Mouse (Mus musculus): ENCODE results near the gene Hmgcs2. TPM values are rescaled to one million over a fixed set of nuclear protein-coding genes. Genes with fewer than 3 reads are reported as not detected.

Hmgcs2 gene
- polyA plus RNA-seq, 1 experiment, result not detected

- Histone ChIP-seq H3K36me3 (ENCODE audit: control insufficient read depth, insufficient read depth) (peaks cover 49% of the 10 kb centered on the region), H3ac (ENCODE audit: control insufficient read depth, insufficient read length) (no peak overlapping the region), H3K4me2 (ENCODE audit: low read depth) (no peak overlapping the region), H3K79me2 (ENCODE audit: control insufficient read depth, insufficient read depth) (peaks cover 53% of the 10 kb centered on the region), H3K4me3 (no peak overlapping the region), H3K27me3 (ENCODE audit: control insufficient read depth, insufficient read depth, insufficient read length) (no peaks in the 10 kb centered on the region)
- no peak for TF ChIP-seq TCF12 (IDR thresholded peaks at IDR 0.05; ENCODE audit: insufficient read depth, poor library complexity, severe bottlenecking)
- no peak for TF ChIP-seq POLR2A (IDR thresholded peaks at IDR 0.05; ENCODE audit: insufficient read length, low read depth)
- TF ChIP-seq MYOG (IDR thresholded peaks at IDR 0.05; ENCODE audit: control insufficient read depth in 1 of 3, insufficient read depth in 1 of 3, insufficient read length in 2 of 3, low read depth in 2 of 3), result no peak
- TF ChIP-seq SRF (IDR thresholded peaks at IDR 0.05; ENCODE audit: control insufficient read depth, insufficient read length, low read depth), result no peak
- no peak for TF ChIP-seq POLR2AphosphoS2 (IDR thresholded peaks at IDR 0.05; ENCODE audit: insufficient read length, low read depth)
- TF ChIP-seq MAX (IDR thresholded peaks at IDR 0.05; ENCODE audit: low read depth), result no peak
- no peak for TF ChIP-seq USF1 (IDR thresholded peaks at IDR 0.05; ENCODE audit: low read depth)
- TF ChIP-seq CEBPB (IDR thresholded peaks at IDR 0.05; ENCODE audit: insufficient read depth, poor library complexity, severe bottlenecking), result no peak
- TF ChIP-seq E2F4 (IDR thresholded peaks at IDR 0.05; ENCODE audit: insufficient read depth), result no peak
- TF ChIP-seq TCF3 (IDR thresholded peaks at IDR 0.05; ENCODE audit: insufficient read length, low read depth), result no peak
Measured at GRCm38 (mm10) chr3:98335331-98335730, 55.1 kb downstream of the Hmgcs2 start.

- Histone ChIP-seq H3K4me3 (no peak overlapping the region), H3ac (ENCODE audit: control insufficient read depth, insufficient read length) (no peak overlapping the region), H3K36me3 (ENCODE audit: control insufficient read depth, insufficient read depth) (peaks cover 44% of the 10 kb centered on the region), H3K79me2 (ENCODE audit: control insufficient read depth, insufficient read depth) (peaks cover 53% of the 10 kb centered on the region), H3K27me3 (ENCODE audit: control insufficient read depth, insufficient read depth, insufficient read length) (no peaks in the 10 kb centered on the region), H3K4me2 (ENCODE audit: low read depth) (peak overlapping the region; percentile 88)
- TF ChIP-seq TCF12 (IDR thresholded peaks at IDR 0.05; ENCODE audit: insufficient read depth, poor library complexity, severe bottlenecking) (no peak), E2F4 (IDR thresholded peaks at IDR 0.05; ENCODE audit: insufficient read depth) (no peak), POLR2A (IDR thresholded peaks at IDR 0.05; ENCODE audit: insufficient read length, low read depth) (no peak), MYOG (IDR thresholded peaks at IDR 0.05; ENCODE audit: control insufficient read depth in 1 of 3, insufficient read depth in 1 of 3, insufficient read length in 2 of 3, low read depth in 2 of 3) (no peak), POLR2AphosphoS2 (IDR thresholded peaks at IDR 0.05; ENCODE audit: insufficient read length, low read depth) (no peak)
Measured at GRCm38 (mm10) chr3:98335886-98336285, 55.7 kb downstream of the Hmgcs2 start.

GRCm38 (mm10) chr3:98336661-98337654 lies 56.7 kb downstream of the Hmgcs2 start:
- Histone ChIP-seq H3K36me3 (ENCODE audit: control insufficient read depth, insufficient read depth) (peaks cover 34% of the 10 kb centered on the region), H3K4me2 (ENCODE audit: low read depth) (peak overlapping the region; percentile 88), H3ac (ENCODE audit: control insufficient read depth, insufficient read length) (no peak overlapping the region), H3K4me3 (peak overlapping the region; percentile 100), H3K27me3 (ENCODE audit: control insufficient read depth, insufficient read depth, insufficient read length) (no peaks in the 10 kb centered on the region), H3K79me2 (ENCODE audit: control insufficient read depth, insufficient read depth) (peaks cover 53% of the 10 kb centered on the region)
- TF ChIP-seq REST (IDR thresholded peaks at IDR 0.05; ENCODE audit: insufficient read depth, insufficient read length) (no peak), POLR2AphosphoS2 (IDR thresholded peaks at IDR 0.05; ENCODE audit: insufficient read length, low read depth) (no peak), SRF (IDR thresholded peaks at IDR 0.05; ENCODE audit: control insufficient read depth, insufficient read length, low read depth) (no peak), POLR2A (IDR thresholded peaks at IDR 0.05; ENCODE audit: insufficient read length, low read depth) (no peak), MYOD1 (IDR thresholded peaks at IDR 0.05; ENCODE audit: control insufficient read depth in 1 of 3, insufficient read length in 2 of 3, low read depth in 2 of 3) (no peak), USF1 (IDR thresholded peaks at IDR 0.05; ENCODE audit: low read depth) (no peak), MAX (IDR thresholded peaks at IDR 0.05; ENCODE audit: low read depth) (no peak), TCF3 (IDR thresholded peaks at IDR 0.05; ENCODE audit: insufficient read length, low read depth) (no peak), MYOG (IDR thresholded peaks at IDR 0.05; ENCODE audit: control insufficient read depth in 1 of 3, insufficient read depth in 1 of 3, insufficient read length in 2 of 3, low read depth in 2 of 3) (no peak), CEBPB (IDR thresholded peaks at IDR 0.05; ENCODE audit: insufficient read depth, poor library complexity, severe bottlenecking) (no peak), E2F4 (IDR thresholded peaks at IDR 0.05; ENCODE audit: insufficient read depth) (no peak), TCF12 (IDR thresholded peaks at IDR 0.05; ENCODE audit: insufficient read depth, poor library complexity, severe bottlenecking) (no peak)

GRCm38 (mm10) chr3:98338584-98339041 lies 58.4 kb downstream of the Hmgcs2 start:
- TF ChIP-seq TCF3 (IDR thresholded peaks at IDR 0.05; ENCODE audit: insufficient read length, low read depth), result no peak
- no peak for TF ChIP-seq REST (IDR thresholded peaks at IDR 0.05; ENCODE audit: insufficient read depth, insufficient read length)
- TF ChIP-seq TCF12 (IDR thresholded peaks at IDR 0.05; ENCODE audit: insufficient read depth, poor library complexity, severe bottlenecking), result no peak
- no peak for TF ChIP-seq MYOD1 (IDR thresholded peaks at IDR 0.05; ENCODE audit: control insufficient read depth in 1 of 3, insufficient read length in 2 of 3, low read depth in 2 of 3)
- TF ChIP-seq MAX (IDR thresholded peaks at IDR 0.05; ENCODE audit: low read depth), result peak; percentile 90
- no peak for TF ChIP-seq USF1 (IDR thresholded peaks at IDR 0.05; ENCODE audit: low read depth)
- TF ChIP-seq E2F4 (IDR thresholded peaks at IDR 0.05; ENCODE audit: insufficient read depth), result no peak
- peak; percentile 30 for TF ChIP-seq POLR2A (IDR thresholded peaks at IDR 0.05; ENCODE audit: insufficient read length, low read depth)
- TF ChIP-seq SRF (IDR thresholded peaks at IDR 0.05; ENCODE audit: control insufficient read depth, insufficient read length, low read depth), result no peak
- peak in 1 of 3 experiments; percentile 75 for TF ChIP-seq MYOG (IDR thresholded peaks at IDR 0.05; ENCODE audit: control insufficient read depth in 1 of 3, insufficient read depth in 1 of 3, insufficient read length in 2 of 3, low read depth in 2 of 3)
- TF ChIP-seq POLR2AphosphoS2 (IDR thresholded peaks at IDR 0.05; ENCODE audit: insufficient read length, low read depth), result peak; percentile 37
- TF ChIP-seq CEBPB (IDR thresholded peaks at IDR 0.05; ENCODE audit: insufficient read depth, poor library complexity, severe bottlenecking), result no peak
- H3K27me3 ChIP-seq (ENCODE audit: control insufficient read depth, insufficient read depth, insufficient read length), result no peaks in the 10 kb centered on the region
- peak overlapping the region; percentile 100 for H3K4me3 ChIP-seq
- peaks cover 53% of the 10 kb centered on the region for H3K79me2 ChIP-seq (ENCODE audit: control insufficient read depth, insufficient read depth)
- peak overlapping the region; percentile 45 for H3ac ChIP-seq (ENCODE audit: control insufficient read depth, insufficient read length)
- H3K4me2 ChIP-seq (ENCODE audit: low read depth), result peak overlapping the region; percentile 88
- peaks cover 17% of the 10 kb centered on the region for H3K36me3 ChIP-seq (ENCODE audit: control insufficient read depth, insufficient read depth)

Measured in myocyte (in vitro differentiated cells).